Mouse (Mus musculus): ENCODE data around the gene Pax5. TPM values are rescaled to one million over a fixed set of nuclear protein-coding genes. Genes with fewer than 3 reads are reported as not detected.

Pax5 gene
- polyA plus RNA-seq, 1 experiment from 2014 or later, result not detected

- H3K4me2 ChIP-seq, result no peak overlapping the region
- no peak overlapping the region for H3K27ac ChIP-seq (ENCODE audit: low read depth, low read length)
- H3K36me3 ChIP-seq (ENCODE audit: control insufficient read depth, insufficient read depth, low read length), result no peaks in the 10 kb centered on the region
- no peaks in the 10 kb centered on the region; the same call in 1 of the 2 replicates for H3K27me3 ChIP-seq (replicated peaks; ENCODE audit: control insufficient read depth, insufficient read depth, low read length)
- DNase-seq (ENCODE audit: low spot score) (no peak), ATAC-seq (replicated peaks; ENCODE audit: low FRiP score) (no peak)
- WGBS, result 52% methylated on average over 9 of the region's 9 CpGs
- H3K9ac ChIP-seq (ENCODE audit: low read depth, low read length), result no peak overlapping the region
- H3K4me1 ChIP-seq (replicated peaks; ENCODE audit: control insufficient read depth, insufficient read depth, low read length), result no peaks in the 10 kb centered on the region
- H3K9me3 ChIP-seq (ENCODE audit: control insufficient read depth, low read length), result no peaks in the 10 kb centered on the region
- no peak overlapping the region for H3K4me3 ChIP-seq (ENCODE audit: low read depth, low read length)
Measured at GRCm38 (mm10) chr4:44673726-44674125, 36.6 kb downstream of the Pax5 start.

- no peak for DNase-seq (ENCODE audit: low spot score)
- 52% methylated on average over 10 of the region's 10 CpGs for WGBS
- Histone ChIP-seq H3K4me2 (no peak overlapping the region), H3K4me1 (replicated peaks; ENCODE audit: control insufficient read depth, insufficient read depth, low read length) (no peaks in the 10 kb centered on the region), H3K4me3 (ENCODE audit: low read depth, low read length) (no peak overlapping the region), H3K27me3 (replicated peaks; ENCODE audit: control insufficient read depth, insufficient read depth, low read length) (peaks cover 3% of the 10 kb centered on the region; the same call in 1 of the 2 replicates), H3K36me3 (ENCODE audit: control insufficient read depth, insufficient read depth, low read length) (no peaks in the 10 kb centered on the region), H3K9me3 (ENCODE audit: control insufficient read depth, low read length) (no peaks in the 10 kb centered on the region), H3K27ac (ENCODE audit: low read depth, low read length) (no peak overlapping the region), H3K9ac (ENCODE audit: low read depth, low read length) (no peak overlapping the region)
- no peak for ATAC-seq (replicated peaks; ENCODE audit: low FRiP score)
Measured at GRCm38 (mm10) chr4:44672216-44672937, 37.9 kb downstream of the Pax5 start.

- no peak overlapping the region for H3K4me3 ChIP-seq (ENCODE audit: low read depth, low read length)
- H3K27ac ChIP-seq (ENCODE audit: low read depth, low read length), result no peak overlapping the region
- ATAC-seq (replicated peaks; ENCODE audit: low FRiP score) (no peak), DNase-seq (ENCODE audit: low spot score) (no peak)
- no peak overlapping the region for H3K9ac ChIP-seq (ENCODE audit: low read depth, low read length)
- no peaks in the 10 kb centered on the region for H3K36me3 ChIP-seq (ENCODE audit: control insufficient read depth, insufficient read depth, low read length)
- WGBS, result 83% methylated on average over 3 of the region's 3 CpGs
- H3K9me3 ChIP-seq (ENCODE audit: control insufficient read depth, low read length), result no peaks in the 10 kb centered on the region
- no peaks in the 10 kb centered on the region for H3K4me1 ChIP-seq (replicated peaks; ENCODE audit: control insufficient read depth, insufficient read depth, low read length)
- no peak overlapping the region for H3K4me2 ChIP-seq
- peaks cover 8% of the 10 kb centered on the region; the same call in 1 of the 2 replicates for H3K27me3 ChIP-seq (replicated peaks; ENCODE audit: control insufficient read depth, insufficient read depth, low read length)
Measured at GRCm38 (mm10) chr4:44671486-44671885, 38.8 kb downstream of the Pax5 start.

- no peak overlapping the region for H3K4me3 ChIP-seq (ENCODE audit: low read depth, low read length)
- H3K27me3 ChIP-seq (replicated peaks; ENCODE audit: control insufficient read depth, insufficient read depth, low read length), result peaks cover 12% of the 10 kb centered on the region
- DNase-seq (ENCODE audit: low spot score) (no peak), ATAC-seq (replicated peaks; ENCODE audit: low FRiP score) (no peak)
- H3K27ac ChIP-seq (ENCODE audit: low read depth, low read length), result no peak overlapping the region
- H3K9ac ChIP-seq (ENCODE audit: low read depth, low read length), result no peak overlapping the region
- 73% methylated on average over 2 of the region's 2 CpGs for WGBS
- no peaks in the 10 kb centered on the region for H3K36me3 ChIP-seq (ENCODE audit: control insufficient read depth, insufficient read depth, low read length)
- no peaks in the 10 kb centered on the region for H3K4me1 ChIP-seq (replicated peaks; ENCODE audit: control insufficient read depth, insufficient read depth, low read length)
- no peaks in the 10 kb centered on the region for H3K9me3 ChIP-seq (ENCODE audit: control insufficient read depth, low read length)
- no peak overlapping the region for H3K4me2 ChIP-seq
Measured at GRCm38 (mm10) chr4:44671035-44671434, 39.3 kb downstream of the Pax5 start.

- Histone ChIP-seq H3K36me3 (ENCODE audit: control insufficient read depth, insufficient read depth, low read length) (no peaks in the 10 kb centered on the region), H3K27me3 (replicated peaks; ENCODE audit: control insufficient read depth, insufficient read depth, low read length) (peaks cover 18% of the 10 kb centered on the region), H3K27ac (ENCODE audit: low read depth, low read length) (no peak overlapping the region), H3K9ac (ENCODE audit: low read depth, low read length) (no peak overlapping the region), H3K9me3 (ENCODE audit: control insufficient read depth, low read length) (no peaks in the 10 kb centered on the region), H3K4me1 (replicated peaks; ENCODE audit: control insufficient read depth, insufficient read depth, low read length) (no peaks in the 10 kb centered on the region), H3K4me2 (no peak overlapping the region), H3K4me3 (ENCODE audit: low read depth, low read length) (no peak overlapping the region)
- no peak for DNase-seq (ENCODE audit: low spot score)
- WGBS, result 74% methylated on average over 4 of the region's 4 CpGs
- no peak for ATAC-seq (replicated peaks; ENCODE audit: low FRiP score)
Measured at GRCm38 (mm10) chr4:44670380-44670779, 39.9 kb downstream of the Pax5 start.

- no peak overlapping the region for H3K4me2 ChIP-seq
- no peaks in the 10 kb centered on the region for H3K4me1 ChIP-seq (replicated peaks; ENCODE audit: control insufficient read depth, insufficient read depth, low read length)
- 71% methylated on average over 7 of the region's 7 CpGs for WGBS
- no peaks in the 10 kb centered on the region for H3K9me3 ChIP-seq (ENCODE audit: control insufficient read depth, low read length)
- no peak overlapping the region for H3K27ac ChIP-seq (ENCODE audit: low read depth, low read length)
- peaks cover 26% of the 10 kb centered on the region for H3K27me3 ChIP-seq (replicated peaks; ENCODE audit: control insufficient read depth, insufficient read depth, low read length)
- H3K36me3 ChIP-seq (ENCODE audit: control insufficient read depth, insufficient read depth, low read length), result no peaks in the 10 kb centered on the region
- ATAC-seq (replicated peaks; ENCODE audit: low FRiP score) (no peak), DNase-seq (ENCODE audit: low spot score) (no peak)
- no peak overlapping the region for H3K4me3 ChIP-seq (ENCODE audit: low read depth, low read length)
- H3K9ac ChIP-seq (ENCODE audit: low read depth, low read length), result no peak overlapping the region
Measured at GRCm38 (mm10) chr4:44669485-44670181, 40.7 kb downstream of the Pax5 start.

GRCm38 (mm10) chr4:44668574-44668973 lies 41.7 kb downstream of the Pax5 start:
- ATAC-seq (replicated peaks; ENCODE audit: low FRiP score), result no peak
- no peak overlapping the region for H3K9ac ChIP-seq (ENCODE audit: low read depth, low read length)
- no peak overlapping the region for H3K4me3 ChIP-seq (ENCODE audit: low read depth, low read length)
- no peak overlapping the region for H3K27ac ChIP-seq (ENCODE audit: low read depth, low read length)
- no peak overlapping the region for H3K4me2 ChIP-seq
- DNase-seq (ENCODE audit: low spot score), result no peak
- H3K4me1 ChIP-seq (replicated peaks; ENCODE audit: control insufficient read depth, insufficient read depth, low read length), result no peaks in the 10 kb centered on the region
- no peaks in the 10 kb centered on the region for H3K36me3 ChIP-seq (ENCODE audit: control insufficient read depth, insufficient read depth, low read length)
- peaks cover 36% of the 10 kb centered on the region for H3K27me3 ChIP-seq (replicated peaks; ENCODE audit: control insufficient read depth, insufficient read depth, low read length)
- no peaks in the 10 kb centered on the region for H3K9me3 ChIP-seq (ENCODE audit: control insufficient read depth, low read length)
- WGBS, result 69% methylated on average over 6 of the region's 6 CpGs

GRCm38 (mm10) chr4:44668172-44668571 lies 42.1 kb downstream of the Pax5 start:
- Histone ChIP-seq H3K4me2 (no peak overlapping the region), H3K9ac (ENCODE audit: low read depth, low read length) (no peak overlapping the region), H3K4me1 (replicated peaks; ENCODE audit: control insufficient read depth, insufficient read depth, low read length) (no peaks in the 10 kb centered on the region), H3K36me3 (ENCODE audit: control insufficient read depth, insufficient read depth, low read length) (no peaks in the 10 kb centered on the region), H3K9me3 (ENCODE audit: control insufficient read depth, low read length) (no peaks in the 10 kb centered on the region), H3K27ac (ENCODE audit: low read depth, low read length) (no peak overlapping the region), H3K4me3 (ENCODE audit: low read depth, low read length) (no peak overlapping the region), H3K27me3 (replicated peaks; ENCODE audit: control insufficient read depth, insufficient read depth, low read length) (peaks cover 40% of the 10 kb centered on the region)
- WGBS, result 57% methylated on average over 3 of the region's 3 CpGs
- DNase-seq (ENCODE audit: low spot score) (no peak), ATAC-seq (replicated peaks; ENCODE audit: low FRiP score) (no peak)

- no peak overlapping the region for H3K9ac ChIP-seq (ENCODE audit: low read depth, low read length)
- 67% methylated on average over 6 of the region's 6 CpGs for WGBS
Measured at GRCm38 (mm10) chr4:44667369-44667768, 42.9 kb downstream of the Pax5 start.

More at GRCm38 (mm10) chr4:44667369-44667768, 42.9 kb downstream of the Pax5 start:
- no peaks in the 10 kb centered on the region for H3K9me3 ChIP-seq (ENCODE audit: control insufficient read depth, low read length)
- H3K36me3 ChIP-seq (ENCODE audit: control insufficient read depth, insufficient read depth, low read length), result no peaks in the 10 kb centered on the region
- no peak overlapping the region for H3K27ac ChIP-seq (ENCODE audit: low read depth, low read length)
- H3K27me3 ChIP-seq (replicated peaks; ENCODE audit: control insufficient read depth, insufficient read depth, low read length), result peaks cover 48% of the 10 kb centered on the region
- H3K4me3 ChIP-seq (ENCODE audit: low read depth, low read length), result no peak overlapping the region
- H3K4me1 ChIP-seq (replicated peaks; ENCODE audit: control insufficient read depth, insufficient read depth, low read length), result no peaks in the 10 kb centered on the region
- DNase-seq (ENCODE audit: low spot score), result no peak
- no peak overlapping the region for H3K4me2 ChIP-seq
- ATAC-seq (replicated peaks; ENCODE audit: low FRiP score), result no peak
